21 mouse cellular contexts compared by ENCODE assay signal in genomic region chr3:60565204-60565603, GRCm38 (mm10).
"Had no signal": no experiment of that assay in that cellular context is flagged by ENCODE, and none has a peak within 500 bp of the region (broad histone marks: within the 10 kb centered on the region; RNA-seq: fewer than 3 reads in every experiment).

No protein-coding gene starts in this region.

- H3K36me3 ChIP-seq: limb, embryonic 12.5 days; limb, embryonic 15.5 days; midbrain, embryonic 10.5 days; midbrain, embryonic 13.5 days; neural tube, embryonic 13.5 days had no signal

- ATAC-seq: liver, postnatal 0 days; lung, postnatal 0 days; midbrain, embryonic 13.5 days; midbrain, embryonic 16.5 days had no signal

- H3K27ac ChIP-seq: kidney, postnatal 0 days; limb, embryonic 12.5 days; limb, embryonic 15.5 days; liver, embryonic 14.5 days; macrophage; midbrain, embryonic 10.5 days; midbrain, embryonic 13.5 days had no signal

- H3K4me3 ChIP-seq: limb, embryonic 12.5 days; limb, embryonic 15.5 days; megakaryocyte, embryonic 14.5 days; midbrain, embryonic 10.5 days; midbrain, embryonic 13.5 days; myocyte; neural tube, embryonic 13.5 days had no signal

- H3K27me3 ChIP-seq: limb, embryonic 12.5 days; limb, embryonic 15.5 days; megakaryocyte, embryonic 14.5 days; midbrain, embryonic 13.5 days; neural tube, embryonic 13.5 days had no signal

- DNase-seq: kidney, postnatal 25 days; left cerebral cortex, postnatal 4 days; liver, postnatal 0 days; lung, embryonic 14.5 days; retina, postnatal 1 day; right cerebral cortex, postnatal 25 days; spleen, adult 18-20 months; thymus, adult 18-20 months; thymus, postnatal 36 days had no signal
